Mouse (Mus musculus): ENCODE results near the gene Vnn3.

The Vnn3 gene

GRCm38 (mm10) chr10:23886060-23886459 lies 34.8 kb downstream of the Vnn3 start:
- no peak for DNase-seq (ENCODE audit: extremely low read depth, low read depth, low spot score)

GRCm38 (mm10) chr10:23892987-23893386 lies 41.7 kb downstream of the Vnn3 start:
- peak; percentile 49 for DNase-seq (ENCODE audit: extremely low read depth, low read depth, low spot score)

DNA sequence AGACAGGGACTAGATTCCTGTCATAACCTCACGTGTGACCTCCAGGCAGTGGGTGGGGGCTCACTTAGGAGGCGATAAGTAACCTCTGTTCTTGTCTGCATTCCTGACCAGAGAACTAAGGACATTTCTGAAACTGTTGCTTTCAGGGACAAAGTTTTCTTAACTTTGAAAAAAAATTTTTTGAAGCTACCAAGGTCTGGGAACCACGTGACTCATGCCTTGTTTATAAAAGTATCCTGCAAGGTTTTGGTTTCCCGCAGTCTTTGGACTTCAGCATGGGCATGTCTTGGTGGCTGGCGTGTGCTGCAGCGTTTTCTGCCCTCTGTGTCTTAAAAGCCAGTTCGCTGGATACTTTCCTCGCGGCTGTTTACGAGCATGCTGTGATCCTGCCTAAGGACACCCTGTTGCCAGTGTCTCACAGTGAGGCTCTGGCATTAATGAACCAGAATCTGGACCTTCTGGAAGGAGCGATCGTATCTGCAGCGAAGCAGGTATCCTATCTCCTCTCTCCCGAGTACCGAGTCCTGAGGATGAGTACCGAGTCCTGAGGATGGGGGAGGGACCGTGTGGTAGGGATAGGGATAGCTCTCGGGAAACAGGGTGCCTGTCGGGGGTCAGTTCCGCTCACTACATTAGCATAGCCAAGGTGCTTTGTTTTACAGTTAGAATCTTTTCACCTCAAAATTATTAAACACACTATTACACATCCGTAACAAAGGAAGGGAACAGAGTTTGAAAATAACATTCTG lies 43.5 kb downstream of the Vnn3 start, which contains the start of gene Vnn1:
Gene Vnn1 (plus strand): TSS at position 88 of the 749 bp plus-strand sequence.
- DNase-seq (ENCODE audit: extremely low read depth, low read depth, low spot score): no peak

DNA sequence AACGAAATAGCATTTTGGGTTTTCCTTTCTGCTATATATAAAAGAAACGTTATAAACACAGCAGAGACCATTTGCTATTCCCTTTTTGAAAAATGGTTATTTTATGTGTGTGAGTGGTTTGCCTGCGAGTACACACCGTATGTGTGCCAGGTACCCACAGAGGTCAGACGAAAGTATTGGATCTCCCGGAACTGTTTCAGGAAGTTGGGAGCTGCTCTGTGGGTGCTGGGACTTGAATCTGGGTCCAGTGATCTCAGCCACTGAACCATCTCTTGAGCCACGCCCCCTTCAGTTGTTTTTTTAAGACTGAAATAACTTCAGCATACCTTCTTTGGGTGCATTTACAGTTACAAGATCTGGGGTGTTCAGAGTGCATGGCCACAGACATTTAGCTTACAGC lies 44.1 kb downstream of the Vnn3 start:
- no peak for DNase-seq (ENCODE audit: extremely low read depth, low read depth, low spot score)

DNA sequence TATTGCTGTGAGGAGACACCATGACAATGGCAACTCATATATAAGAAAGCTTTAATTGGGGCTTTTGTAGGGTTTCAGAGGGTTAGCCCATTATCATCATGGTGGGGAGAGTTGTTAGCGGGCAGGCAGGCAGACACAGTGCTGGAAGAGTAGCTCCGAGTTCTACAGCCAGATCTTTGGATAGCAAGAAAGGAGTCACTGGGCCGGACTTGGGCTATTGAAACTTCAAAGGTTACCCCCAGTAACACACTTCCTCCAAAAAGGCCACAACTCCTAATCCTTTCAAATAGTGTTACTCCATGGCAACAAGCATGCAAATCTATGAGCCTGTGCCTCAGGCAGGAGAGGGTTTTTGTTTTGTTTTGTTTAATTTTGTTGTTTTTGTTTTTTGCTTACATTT lies 49.9 kb downstream of the Vnn3 start:
- no peak for DNase-seq (ENCODE audit: extremely low read depth, low read depth, low spot score)

DNA sequence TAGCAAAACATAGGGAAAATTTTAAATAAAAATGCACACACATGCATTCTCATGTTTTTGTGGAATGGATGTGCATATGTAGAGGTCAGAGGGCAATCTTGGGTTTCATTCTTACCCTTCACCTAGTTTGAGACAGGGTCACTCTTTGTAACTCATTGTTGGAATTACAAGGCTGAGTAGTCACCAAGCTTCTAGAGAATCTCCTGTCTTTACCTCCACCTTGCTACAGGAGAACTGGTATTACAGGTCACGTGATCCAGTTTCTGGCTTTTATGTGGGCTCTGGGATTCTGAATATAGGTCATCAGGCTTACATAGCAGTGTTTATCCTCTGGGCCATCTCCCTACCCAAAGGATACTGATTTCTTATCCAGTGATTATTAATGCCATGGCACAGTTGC lies 54.4 kb downstream of the Vnn3 start:
- no peak for DNase-seq (ENCODE audit: extremely low read depth, low read depth, low spot score)
